Mouse (Mus musculus) olfactory bulb, adult 2 months (tissue): ENCODE results near the gene Tradd.

Experiments
- CTCF ChIP-seq: fragments of 200-500 bp; IDR thresholded peaks from 2 replicates; pipeline ENCODE4 v1.5.1; 2012; ENCODE audit warnings: low read depth, mild to moderate bottlenecking, low read length, moderate library complexity; ENCODE audit not compliant: insufficient read depth
- POLR2A ChIP-seq: fragments of 200-500 bp; IDR thresholded peaks from 2 replicates; pipeline ENCODE4 v1.6.1; 2012; ENCODE audit warnings: mild to moderate bottlenecking, low read depth, low read length, moderate library complexity; ENCODE audit not compliant: insufficient read depth

DNA sequence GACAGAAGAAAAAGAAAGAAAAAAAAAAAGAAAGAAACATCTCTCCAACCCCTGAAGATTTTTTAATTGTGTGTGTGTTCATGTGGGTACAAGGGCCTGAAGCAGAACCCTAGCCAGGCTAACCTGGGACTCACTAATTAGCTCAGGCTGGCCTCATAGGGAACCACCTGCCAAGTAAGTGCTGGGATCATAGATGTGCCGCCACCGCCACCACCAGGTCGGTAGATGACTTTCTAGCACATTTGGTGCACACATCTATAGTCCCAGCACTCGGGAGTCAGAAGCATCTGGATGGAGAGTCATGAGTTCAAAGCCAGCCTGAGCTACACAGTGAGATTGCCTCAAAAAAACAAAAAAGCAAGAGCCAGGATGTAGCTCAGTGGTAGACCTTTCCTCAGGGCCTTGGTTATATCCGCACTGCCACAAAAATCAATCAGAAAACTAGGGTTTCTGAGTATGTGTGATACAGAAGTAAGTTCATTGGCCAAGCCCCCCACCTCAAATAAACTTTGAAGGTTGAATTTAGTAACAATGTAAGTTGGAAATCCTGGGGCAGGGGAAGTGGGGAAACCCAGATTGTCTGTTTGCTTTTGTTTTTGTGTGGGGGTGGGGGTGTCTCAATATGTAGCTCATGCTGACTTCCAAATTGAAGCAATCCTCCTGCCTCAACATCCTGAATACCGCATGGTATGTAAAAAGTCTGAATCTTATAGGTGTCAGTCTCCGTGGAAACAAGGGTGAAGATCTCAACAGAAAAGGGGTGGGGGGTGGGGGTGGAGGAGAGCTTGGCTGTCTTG is 6.9 kb downstream of the Tradd start:
- TF ChIP-seq POLR2A (no peak), CTCF (no peak)
